Mouse (Mus musculus): Measurements from ENCODE around the gene Prkn. TPM values are rescaled to one million over a fixed set of nuclear protein-coding genes. Genes with fewer than 3 reads are reported as not detected.

Gene Prkn
- total and polyA plus RNA-seq, 3 experiments, result 0.39 to 0.50 TPM; not detected in 1

DNA sequence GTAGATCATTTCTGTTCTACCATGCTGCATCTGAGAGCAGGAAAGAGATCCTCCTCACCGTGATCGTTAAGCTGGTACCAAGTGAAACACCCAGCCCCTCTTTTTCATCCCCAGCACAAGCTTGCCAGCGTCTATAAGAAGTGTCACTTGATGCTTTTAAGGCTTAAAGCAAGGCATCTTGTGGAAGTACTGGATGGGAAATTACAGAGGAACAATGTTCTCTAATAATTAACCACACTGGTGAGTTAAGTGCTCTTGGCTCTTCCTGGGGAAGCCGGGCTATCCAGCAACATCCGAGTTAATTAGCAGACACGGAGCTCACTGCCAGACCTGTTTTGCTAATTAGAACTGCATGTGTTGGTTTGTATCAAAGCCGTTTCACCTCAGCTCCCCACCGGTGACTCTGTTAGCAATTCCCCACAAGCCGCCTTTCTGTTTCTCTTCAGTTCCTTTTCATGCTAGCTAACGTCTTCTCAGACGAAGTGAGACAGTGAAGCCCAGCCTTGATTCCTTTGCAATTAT, 1086.7 kb downstream of the Prkn start:
- H3K27me3 ChIP-seq (ENCODE audit: control insufficient read depth in 1 of 2, insufficient read depth in 2 of 2, low read length in 2 of 2), result no peaks in the 10 kb centered on the region; a peak in 1 of 4 replicates
- H3K4me3 ChIP-seq (ENCODE audit: control insufficient read depth in 1 of 2, insufficient read depth in 1 of 2, low read depth in 2 of 2, low read length in 2 of 2), result no peak overlapping the region
- no peaks in the 10 kb centered on the region for H3K4me1 ChIP-seq (ENCODE audit: control insufficient read depth in 1 of 2, insufficient read depth in 2 of 2, low read length in 2 of 2)
- DNase-seq (ENCODE audit: low read depth, low spot score), result no peak
- H3K36me3 ChIP-seq (ENCODE audit: control insufficient read depth in 1 of 2, insufficient read depth in 2 of 2, low read length in 2 of 2), result no peaks in the 10 kb centered on the region
- H3K9me3 ChIP-seq (replicated peaks; ENCODE audit: insufficient read depth, low read length), result no peaks in the 10 kb centered on the region
- no peak overlapping the region for H3K27ac ChIP-seq (ENCODE audit: control insufficient read depth, low read depth, low read length)
- no peaks in the 10 kb centered on the region for H3K79me2 ChIP-seq (ENCODE audit: control insufficient read depth, insufficient read depth, low read length, poor library complexity)
- TF ChIP-seq ZNF384 (IDR thresholded peaks at IDR 0.05; ENCODE audit: low read depth, low read length), result no peak
- TF ChIP-seq NRF1 (IDR thresholded peaks at IDR 0.05; ENCODE audit: insufficient read depth, low read depth, low read length, poor library complexity, severe bottlenecking), result no peak
- no peak for TF ChIP-seq UBTF (IDR thresholded peaks at IDR 0.05; ENCODE audit: borderline replicate concordance, insufficient read depth, low read depth, low read length)
- no peak for TF ChIP-seq MAZ (IDR thresholded peaks at IDR 0.05; ENCODE audit: low read depth, low read length)
- no peak for TF ChIP-seq ELF1 (IDR thresholded peaks at IDR 0.05; ENCODE audit: low read depth, low read length)
- TF ChIP-seq CHD2 (IDR thresholded peaks at IDR 0.05; ENCODE audit: low read length), result no peak
- no peak for TF ChIP-seq ZC3H11A (IDR thresholded peaks at IDR 0.05; ENCODE audit: low read depth, low read length)
- no peak for TF ChIP-seq NELFE (IDR thresholded peaks at IDR 0.05; ENCODE audit: low read depth, low read length)
- no peak for TF ChIP-seq MYB (IDR thresholded peaks at IDR 0.05; ENCODE audit: low read depth, low read length)
- TF ChIP-seq POLR2A (IDR thresholded peaks at IDR 0.05; ENCODE audit: control insufficient read depth in 1 of 2, insufficient read depth in 1 of 2, low read depth in 1 of 2, low read length in 2 of 2, poor library complexity in 1 of 2), result no peak
- TF ChIP-seq MAX (IDR thresholded peaks at IDR 0.05; ENCODE audit: low read length), result no peak
- no peak for TF ChIP-seq TCF12 (IDR thresholded peaks at IDR 0.05; ENCODE audit: low read depth, low read length)
- TF ChIP-seq CTCF (IDR thresholded peaks at IDR 0.05 in 2 of 3, conservative IDR thresholded peaks at IDR 0.05 in 1 of 3; ENCODE audit: control insufficient read depth in 1 of 3, insufficient read depth in 1 of 3, low read depth in 2 of 3, low read length in 3 of 3, poor library complexity in 1 of 3, severe bottlenecking in 1 of 3), result no peak
- no peak for TF ChIP-seq CHD1 (IDR thresholded peaks at IDR 0.05; ENCODE audit: low read depth, low read length)
- no peak for TF ChIP-seq JUND (IDR thresholded peaks at IDR 0.05; ENCODE audit: low read depth, low read length)
- no peak for TF ChIP-seq ZMIZ1 (IDR thresholded peaks at IDR 0.05; ENCODE audit: low read depth, low read length)
- no peak for TF ChIP-seq RAD21 (IDR thresholded peaks at IDR 0.05; ENCODE audit: low read depth, low read length)
- no peak for TF ChIP-seq KAT2A (conservative IDR thresholded peaks at IDR 0.05; ENCODE audit: low read depth, low read length)
- TF ChIP-seq SMC3 (IDR thresholded peaks at IDR 0.05; ENCODE audit: low read depth, low read length), result no peak
- TF ChIP-seq E2F4 (IDR thresholded peaks at IDR 0.05; ENCODE audit: borderline replicate concordance, low read depth, low read length), result no peak
- H3K9ac ChIP-seq (ENCODE audit: control insufficient read depth, low read depth, low read length, poor library complexity, severe bottlenecking), result no peak overlapping the region

DNA sequence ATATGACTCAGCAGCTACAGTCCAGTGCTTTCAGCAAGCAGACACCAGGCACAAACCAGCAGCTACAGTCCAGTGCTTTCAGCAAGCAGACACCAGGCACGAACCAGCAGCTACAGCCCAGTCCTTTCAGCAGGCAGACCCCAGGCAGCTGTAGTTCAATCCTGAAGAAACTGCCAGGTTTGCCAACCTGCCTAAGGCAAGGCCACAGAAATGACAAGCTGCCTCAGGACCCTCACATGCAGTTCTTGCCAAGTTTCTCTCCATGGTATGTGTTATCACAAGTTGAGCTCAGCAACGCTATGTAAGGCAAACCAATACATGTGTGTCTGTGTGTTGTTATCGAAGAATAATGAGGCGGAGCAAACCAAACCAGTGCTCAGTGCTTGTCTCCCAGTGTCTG, 1091.5 kb downstream of the Prkn start:
- no peaks in the 10 kb centered on the region for H3K79me2 ChIP-seq (ENCODE audit: control insufficient read depth, insufficient read depth, low read length, poor library complexity)
- no peaks in the 10 kb centered on the region for H3K27me3 ChIP-seq (ENCODE audit: control insufficient read depth in 1 of 2, insufficient read depth in 2 of 2, low read length in 2 of 2)
- H3K36me3 ChIP-seq (ENCODE audit: control insufficient read depth in 1 of 2, insufficient read depth in 2 of 2, low read length in 2 of 2), result no peaks in the 10 kb centered on the region
- no peak overlapping the region for H3K27ac ChIP-seq (ENCODE audit: control insufficient read depth, low read depth, low read length)
- H3K9ac ChIP-seq (ENCODE audit: control insufficient read depth, low read depth, low read length, poor library complexity, severe bottlenecking), result no peak overlapping the region
- no peaks in the 10 kb centered on the region for H3K9me3 ChIP-seq (replicated peaks; ENCODE audit: insufficient read depth, low read length)
- no peak overlapping the region for H3K4me3 ChIP-seq (ENCODE audit: control insufficient read depth in 1 of 2, insufficient read depth in 1 of 2, low read depth in 2 of 2, low read length in 2 of 2)
- DNase-seq (ENCODE audit: low read depth, low spot score), result no peak
- no peak for TF ChIP-seq CHD2 (IDR thresholded peaks at IDR 0.05; ENCODE audit: low read length)
- no peak for TF ChIP-seq TCF12 (IDR thresholded peaks at IDR 0.05; ENCODE audit: low read depth, low read length)
- TF ChIP-seq MYC (IDR thresholded peaks at IDR 0.05; ENCODE audit: low read depth, low read length), result no peak
- no peak for TF ChIP-seq POLR2A (IDR thresholded peaks at IDR 0.05; ENCODE audit: control insufficient read depth in 1 of 2, insufficient read depth in 1 of 2, low read depth in 1 of 2, low read length in 2 of 2, poor library complexity in 1 of 2)
- TF ChIP-seq NELFE (IDR thresholded peaks at IDR 0.05; ENCODE audit: low read depth, low read length), result no peak
- no peak for TF ChIP-seq UBTF (IDR thresholded peaks at IDR 0.05; ENCODE audit: borderline replicate concordance, insufficient read depth, low read depth, low read length)
- no peak for TF ChIP-seq EP300 (IDR thresholded peaks at IDR 0.05; ENCODE audit: low read depth in 1 of 2, low read length in 2 of 2)
- no peak for TF ChIP-seq RCOR1 (IDR thresholded peaks at IDR 0.05; ENCODE audit: low read depth, low read length)
- TF ChIP-seq TAL1 (IDR thresholded peaks at IDR 0.05; ENCODE audit: low read length), result no peak
- no peak for TF ChIP-seq USF1 (IDR thresholded peaks at IDR 0.05; ENCODE audit: low read depth, low read length)
- no peak for TF ChIP-seq JUND (IDR thresholded peaks at IDR 0.05; ENCODE audit: low read depth, low read length)
- TF ChIP-seq ZMIZ1 (IDR thresholded peaks at IDR 0.05; ENCODE audit: low read depth, low read length), result no peak
- TF ChIP-seq MAZ (IDR thresholded peaks at IDR 0.05; ENCODE audit: low read depth, low read length), result no peak
- TF ChIP-seq KAT2A (conservative IDR thresholded peaks at IDR 0.05; ENCODE audit: low read depth, low read length), result no peak
- TF ChIP-seq MAX (IDR thresholded peaks at IDR 0.05; ENCODE audit: low read length), result no peak
- TF ChIP-seq USF2 (IDR thresholded peaks at IDR 0.05; ENCODE audit: borderline replicate concordance in 1 of 2, insufficient read depth in 1 of 2, low read depth in 1 of 2, low read length in 2 of 2), result no peak
- no peaks in the 10 kb centered on the region for H3K4me1 ChIP-seq (ENCODE audit: control insufficient read depth in 1 of 2, insufficient read depth in 2 of 2, low read length in 2 of 2)

Measured in MEL (cell line).